Mouse (Mus musculus) WW6 (cell line): Measurements from ENCODE around the gene Nup107.

ENCODE experiments used
- DNase-seq: peaks from one replicate; pipeline ENCODE4 v3.0.0-alpha.2; 2013; ENCODE audit warnings: low read depth, low spot score

Nup107 gene

DNA sequence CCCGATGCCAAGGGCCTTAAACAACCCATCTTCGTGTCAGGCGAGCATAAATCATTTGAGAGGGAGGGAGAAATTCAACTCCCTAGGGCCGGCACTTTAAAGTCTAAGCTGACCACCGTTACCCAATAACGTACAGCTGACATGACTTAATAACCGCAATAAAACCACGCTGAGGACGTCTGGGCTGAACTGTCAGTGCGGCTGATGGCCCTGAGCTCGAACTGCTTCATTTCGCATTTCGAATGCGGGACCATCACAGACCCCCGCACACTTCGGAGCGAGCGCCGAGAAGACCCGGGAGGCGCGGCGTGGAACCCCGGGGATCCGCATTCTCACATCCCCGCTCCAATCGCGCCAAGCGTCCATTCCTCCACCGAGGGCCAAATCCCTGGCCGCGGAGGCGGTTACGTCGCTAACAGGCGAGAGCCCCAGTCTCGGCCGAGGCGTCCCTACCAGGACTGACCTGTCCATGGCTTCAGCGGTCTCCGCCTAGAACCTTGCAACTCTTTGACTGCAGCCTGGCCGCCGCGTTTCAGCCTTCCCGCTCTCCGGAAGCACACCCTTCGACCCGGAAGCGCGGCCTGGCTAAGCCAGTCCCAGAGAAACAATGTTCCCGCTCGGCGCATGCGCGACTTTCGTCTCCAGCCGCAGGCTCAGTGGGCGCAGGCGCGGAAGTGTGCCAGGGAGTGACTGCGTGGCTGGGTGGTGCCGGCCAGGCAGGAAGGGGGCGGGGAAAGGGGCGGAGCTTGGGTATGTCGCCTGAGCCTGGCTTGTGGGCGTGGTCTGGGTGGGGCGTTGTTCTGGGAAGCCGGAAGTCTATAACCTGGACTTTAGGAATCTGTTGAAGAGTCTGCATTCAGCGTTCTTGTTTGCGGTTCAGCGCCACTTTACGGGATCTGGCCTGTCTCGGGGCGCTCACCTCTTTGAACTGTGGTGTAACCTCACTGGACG, at the start of gene Nup107:
Nup107 (minus strand) TSS at position 565 of the 951 bp plus-strand sequence.
- DNase-seq = peak; percentile 98

DNA sequence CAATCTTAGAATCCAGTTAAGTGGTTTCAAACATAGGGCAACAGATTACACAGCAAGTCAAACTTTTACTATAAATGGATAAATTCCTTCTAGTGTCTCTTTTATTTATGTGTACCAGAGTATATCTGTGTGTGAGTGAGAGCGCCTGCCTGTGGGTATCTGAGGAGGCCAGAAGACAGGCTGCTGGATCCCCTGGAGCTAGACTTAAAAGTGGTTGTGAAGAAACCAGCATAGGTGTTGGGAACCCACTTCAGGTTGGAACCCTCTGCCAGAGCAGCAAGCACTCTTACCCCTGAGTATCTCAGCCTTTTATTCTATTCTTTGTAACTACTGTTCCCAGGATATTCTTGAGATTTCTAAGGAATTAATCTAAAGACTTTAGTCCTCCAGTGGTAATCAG, 49.3 kb upstream of the Nup107 start:
- DNase-seq = no peak

GRCm38 (mm10) chr10:117840431-117840995, 48.0 kb upstream of the Nup107 start:
- DNase-seq = no peak

DNA sequence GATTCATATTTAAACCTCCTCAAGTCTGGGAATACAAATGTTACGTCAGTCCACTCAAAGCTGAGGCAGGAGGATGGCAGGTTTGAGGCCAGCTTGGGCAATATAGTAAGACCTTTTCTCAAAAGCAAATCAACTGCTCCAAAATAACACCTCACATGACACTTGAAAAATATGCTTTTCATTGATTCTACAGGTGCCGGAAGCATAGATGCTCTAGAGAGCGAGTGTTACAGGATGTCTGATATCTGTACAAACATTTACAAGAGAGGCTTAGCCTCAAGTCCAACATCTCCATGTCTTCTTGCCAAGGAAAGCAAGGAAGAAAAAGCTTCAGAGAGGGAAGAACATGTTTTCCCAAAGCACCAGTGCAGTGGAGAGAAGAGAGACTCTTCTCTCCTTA, 47.2 kb upstream of the Nup107 start:
- no peak for DNase-seq

GRCm38 (mm10) chr10:117838924-117839323, 46.4 kb upstream of the Nup107 start:
- DNase-seq = peak; percentile 26

DNA sequence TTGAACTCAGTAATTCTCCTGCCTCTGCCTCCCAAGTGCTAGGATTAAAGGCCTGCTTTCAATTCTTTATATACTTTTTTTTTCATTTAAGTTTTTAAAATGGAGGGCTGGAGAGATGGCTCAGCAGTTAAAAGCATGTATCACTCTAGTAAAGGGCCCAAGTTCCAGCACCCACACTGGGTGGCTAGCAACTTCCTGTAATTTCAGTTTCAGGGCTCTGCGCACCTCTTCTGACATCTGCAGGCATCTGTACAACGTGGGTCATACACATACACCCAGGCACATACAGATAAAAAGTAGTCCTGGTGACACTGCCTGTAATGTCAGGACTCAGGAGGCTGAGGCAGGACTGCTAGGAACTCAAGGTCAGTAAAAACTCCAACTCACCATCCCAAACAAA, 43.8 kb upstream of the Nup107 start:
- no peak for DNase-seq

DNA sequence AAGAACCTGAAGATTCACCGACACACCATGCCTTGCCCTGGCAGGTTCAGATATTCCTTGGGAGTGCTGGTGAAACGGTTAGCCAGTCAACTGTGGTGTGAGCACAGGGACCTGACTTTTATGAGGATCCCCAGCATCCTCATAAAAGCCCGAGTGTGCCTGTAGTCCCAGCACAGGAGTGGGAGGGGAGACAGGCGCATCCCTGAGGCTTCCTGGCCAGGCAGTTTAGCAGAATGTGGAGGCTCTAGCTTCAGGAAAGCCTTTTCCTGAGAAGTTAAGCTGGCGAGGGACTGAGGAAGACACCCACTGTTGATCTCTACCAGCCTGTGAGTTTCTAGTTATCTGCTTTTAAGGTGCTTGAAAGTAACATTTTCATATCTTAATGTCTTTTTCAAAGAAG, 42.9 kb upstream of the Nup107 start:
- DNase-seq = no peak

DNA sequence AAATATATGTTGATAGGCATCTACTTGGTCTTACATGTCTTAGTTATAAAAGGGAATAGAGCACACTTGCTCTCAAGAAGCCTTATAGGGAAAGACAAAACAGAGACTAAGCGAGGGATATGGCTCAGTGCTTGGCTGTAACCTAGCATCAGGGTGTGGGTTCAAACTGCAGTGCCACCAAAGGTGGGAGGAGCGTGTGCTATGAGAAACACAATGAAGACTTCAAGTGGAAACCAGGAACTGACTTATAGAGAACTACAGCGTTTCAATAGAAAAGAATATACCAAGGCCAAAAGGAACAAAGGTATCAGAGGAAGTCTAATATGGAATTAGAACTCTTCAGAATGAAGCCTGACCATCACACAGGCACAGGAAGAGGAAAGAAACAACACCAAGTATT, 38.3 kb upstream of the Nup107 start:
- DNase-seq = no peak

- DNase-seq = no peak
Measured at GRCm38 (mm10) chr10:117829472-117830155, 37.1 kb upstream of the Nup107 start.

DNA sequence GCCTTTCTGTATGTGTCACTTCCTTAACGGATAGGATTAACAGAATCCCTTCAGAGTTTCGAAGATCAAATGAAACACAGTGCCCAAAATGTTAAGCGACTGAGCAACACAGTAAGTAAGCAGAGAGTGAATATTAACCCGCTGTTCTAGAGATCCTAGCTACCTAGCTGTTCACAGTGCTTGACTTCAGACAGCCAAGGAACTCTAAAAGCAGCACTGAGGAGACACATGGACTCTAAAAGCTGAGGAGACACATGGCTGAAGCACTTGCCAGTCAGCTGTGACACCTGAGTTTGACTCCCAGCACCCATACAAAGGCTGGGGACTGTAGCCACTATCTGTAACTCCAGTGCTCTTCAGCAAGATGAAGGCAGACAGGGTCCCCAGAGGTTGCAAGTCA, 36.5 kb upstream of the Nup107 start:
- no peak for DNase-seq

- no peak for DNase-seq
Measured at GRCm38 (mm10) chr10:117828536-117828935, 36.0 kb upstream of the Nup107 start.

GRCm38 (mm10) chr10:117824647-117825046, 32.1 kb upstream of the Nup107 start:
- DNase-seq = no peak

GRCm38 (mm10) chr10:117824139-117824538, 31.6 kb upstream of the Nup107 start:
- DNase-seq = no peak

DNA sequence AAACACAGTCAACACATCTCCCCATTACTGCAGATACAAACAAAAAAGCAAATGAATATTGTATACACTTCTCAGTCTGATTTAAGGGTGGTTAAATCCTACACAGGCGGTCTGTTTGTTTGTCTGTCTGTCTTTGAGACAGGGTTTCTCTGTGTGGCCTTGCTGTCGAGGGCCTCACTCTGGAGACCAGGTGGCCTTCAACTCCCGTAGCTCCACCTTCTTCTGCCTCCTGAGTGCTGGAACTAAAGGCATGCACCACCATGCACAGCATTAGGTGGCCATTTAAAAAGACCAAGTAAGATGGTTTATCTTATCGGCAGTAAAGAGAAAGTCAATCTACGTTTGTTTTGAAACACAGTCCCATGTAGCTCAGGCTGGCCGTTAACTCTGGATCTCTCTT, 30.8 kb upstream of the Nup107 start:
- DNase-seq = no peak

- DNase-seq = no peak
Measured at GRCm38 (mm10) chr10:117818600-117818999, 26.1 kb upstream of the Nup107 start.

- DNase-seq = no peak
Measured at GRCm38 (mm10) chr10:117816721-117817120, 24.2 kb upstream of the Nup107 start.

- DNase-seq = no peak
Measured at GRCm38 (mm10) chr10:117812501-117812900, 20.0 kb upstream of the Nup107 start.

GRCm38 (mm10) chr10:117811555-117811954, 19.1 kb upstream of the Nup107 start:
- DNase-seq = no peak

DNA sequence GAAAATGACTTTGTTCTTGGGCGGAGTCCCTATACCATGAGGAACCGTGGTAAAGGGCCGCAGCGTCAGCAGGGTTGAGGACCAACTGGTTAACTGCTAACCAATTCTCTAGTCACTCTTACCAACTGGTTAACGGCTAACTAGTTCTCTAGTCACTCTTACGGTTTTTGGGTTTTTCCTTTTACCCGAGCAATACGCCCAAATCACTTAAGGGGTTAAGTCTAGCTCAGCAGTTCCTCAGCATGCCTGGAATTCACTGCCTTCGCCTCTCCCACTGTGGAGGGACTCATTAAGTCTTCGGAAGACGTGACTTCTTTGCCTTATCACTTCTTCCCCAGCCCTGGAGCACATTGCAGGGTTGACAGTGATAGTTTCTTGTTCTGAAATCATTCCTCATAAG, 18.0 kb upstream of the Nup107 start:
- no peak for DNase-seq

DNA sequence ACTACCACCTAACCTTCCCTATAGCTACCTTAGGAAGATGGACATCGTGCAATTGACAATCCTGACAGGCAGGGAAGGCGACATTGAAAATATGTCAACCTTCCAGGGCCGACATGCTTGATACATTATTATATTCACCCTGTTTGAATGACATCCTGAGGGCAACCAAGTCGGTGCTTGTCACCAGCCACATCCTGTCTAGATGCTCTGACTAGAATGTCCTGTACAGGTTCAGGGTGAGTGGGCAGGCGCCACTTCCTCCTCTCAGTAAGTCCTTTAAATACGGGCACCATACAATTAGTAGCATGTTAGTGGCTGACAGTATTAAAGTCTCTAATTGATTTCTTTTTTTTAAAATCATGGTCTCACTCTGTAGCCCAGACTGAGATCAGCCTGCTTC, 15.6 kb upstream of the Nup107 start:
- DNase-seq = no peak

GRCm38 (mm10) chr10:117805919-117806318, 13.4 kb upstream of the Nup107 start:
- no peak for DNase-seq
